Mouse (Mus musculus) kidney, adult 2 months (tissue): ENCODE measurements at regions not wholly inside any gene's neighbourhood (a gene's known extent, or its start where the extent isn't known, plus 50 kb on each side); places are given as distances from the start of the nearest gene placed in this dataset.

Source experiments
- CTCF ChIP-seq: fragments of 200-500 bp; conservative IDR thresholded peaks from 2 replicates; pipeline ENCODE4 v1.5.1; 2011; ENCODE audit warnings: low read depth, mild to moderate bottlenecking, control low read depth, low read length, moderate library complexity, mixed read lengths; ENCODE audit not compliant: insufficient read depth, insufficient read length
- POLR2A ChIP-seq: fragments of 200-500 bp; IDR thresholded peaks from one replicate; pipeline ENCODE4 v1.6.1; 2011; ENCODE audit warnings: low read depth, low read length, control low read depth

GRCm38 (mm10) chr6:47381451-47381850 is 71.7 kb upstream of the Cul1 start:
- TF ChIP-seq POLR2A (no peak), CTCF (no peak)
